Mouse (Mus musculus): ENCODE measurements around the gene Mff. TPM values are rescaled to one million over a fixed set of nuclear protein-coding genes. Genes with fewer than 3 reads are reported as not detected.

The Mff gene
- polyA plus RNA-seq, 1 experiment: 151 TPM

- no peak for DNase-seq (ENCODE audit: low spot score)
Measured at GRCm38 (mm10) chr1:82771022-82771586, 46.4 kb downstream of the Mff start, which contains the start of gene Gm47791. TSS of gene Gm47791 (minus strand) at chr1:82771243.

GRCm38 (mm10) chr1:82772428-82772827 lies 47.7 kb downstream of the Mff start:
- no peak for DNase-seq (ENCODE audit: low spot score)

GRCm38 (mm10) chr1:82773208-82773607 lies 48.5 kb downstream of the Mff start:
- DNase-seq (ENCODE audit: low spot score): no peak

- no peak for DNase-seq (ENCODE audit: low spot score)
Measured at GRCm38 (mm10) chr1:82775293-82775692, 50.6 kb downstream of the Mff start.

GRCm38 (mm10) chr1:82779388-82779966 lies 54.8 kb downstream of the Mff start:
- DNase-seq (ENCODE audit: low spot score): no peak

GRCm38 (mm10) chr1:82783559-82783958 lies 58.9 kb downstream of the Mff start:
- DNase-seq (ENCODE audit: low spot score): no peak

- no peak for DNase-seq (ENCODE audit: low spot score)
Measured at GRCm38 (mm10) chr1:82785546-82785945, 60.9 kb downstream of the Mff start.

GRCm38 (mm10) chr1:82787414-82787813 lies 62.7 kb downstream of the Mff start:
- no peak for DNase-seq (ENCODE audit: low spot score)

GRCm38 (mm10) chr1:82788070-82788469 lies 63.4 kb downstream of the Mff start:
- no peak for DNase-seq (ENCODE audit: low spot score)

GRCm38 (mm10) chr1:82791105-82791504 lies 66.4 kb downstream of the Mff start:
- no peak for DNase-seq (ENCODE audit: low spot score)

- no peak for DNase-seq (ENCODE audit: low spot score)
Measured at GRCm38 (mm10) chr1:82792238-82792637, 67.5 kb downstream of the Mff start.

GRCm38 (mm10) chr1:82793110-82793509 lies 68.4 kb downstream of the Mff start:
- DNase-seq (ENCODE audit: low spot score): no peak

GRCm38 (mm10) chr1:82793986-82794385 lies 69.3 kb downstream of the Mff start:
- DNase-seq (ENCODE audit: low spot score): no peak

- DNase-seq (ENCODE audit: low spot score): no peak
Measured at GRCm38 (mm10) chr1:82795211-82795610, 70.5 kb downstream of the Mff start.

GRCm38 (mm10) chr1:82795702-82796443 lies 71.2 kb downstream of the Mff start:
- DNase-seq (ENCODE audit: low spot score): no peak

GRCm38 (mm10) chr1:82797088-82797487 lies 72.4 kb downstream of the Mff start:
- no peak for DNase-seq (ENCODE audit: low spot score)

- DNase-seq (ENCODE audit: low spot score): no peak
Measured at GRCm38 (mm10) chr1:82798304-82798703, 73.6 kb downstream of the Mff start.

GRCm38 (mm10) chr1:82798922-82799321 lies 74.2 kb downstream of the Mff start:
- no peak for DNase-seq (ENCODE audit: low spot score)

GRCm38 (mm10) chr1:82801105-82801783 lies 76.6 kb downstream of the Mff start:
- DNase-seq (ENCODE audit: low spot score): no peak
